Mouse (Mus musculus): ENCODE results near the gene Rnft2. TPM values are rescaled to one million over a fixed set of nuclear protein-coding genes. Genes with fewer than 3 reads are reported as not detected.

Gene Rnft2
- polyA plus RNA-seq, 1 experiment = 2.0 TPM

- Histone ChIP-seq H3K4me1 (replicated peaks; ENCODE audit: control insufficient read depth, insufficient read depth, low read length) (no peaks in the 10 kb centered on the region), H3K4me3 (ENCODE audit: control insufficient read depth, insufficient read depth, low read length) (no peak overlapping the region), H3K27ac (ENCODE audit: control insufficient read depth, insufficient read depth, low read length) (no peak overlapping the region), H3K27me3 (ENCODE audit: control insufficient read depth, insufficient read depth, low read length) (no peaks in the 10 kb centered on the region; the same call in 1 of the 2 replicates), H3K36me3 (ENCODE audit: control insufficient read depth, insufficient read depth, low read length) (no peaks in the 10 kb centered on the region)
- DNase-seq = no peak
- WGBS = 23% methylated on average over 4 of the region's 4 CpGs
- TF ChIP-seq CTCF (IDR thresholded peaks at IDR 0.05; ENCODE audit: borderline replicate concordance, control insufficient read depth, extremely low read depth, insufficient read depth, low read length, poor library complexity) (no peak), POLR2A (IDR thresholded peaks at IDR 0.05; ENCODE audit: control insufficient read depth, extremely low read depth, insufficient read depth, low read length, poor library complexity) (no peak)
These were observed 84.2 kb downstream of the Rnft2 start for GRCm38 (mm10) chr5:118160691-118161090.

- H3K4me1 ChIP-seq (replicated peaks; ENCODE audit: control insufficient read depth, insufficient read depth, low read length) = peaks cover 26% of the 10 kb centered on the region
- TF ChIP-seq CTCF (IDR thresholded peaks at IDR 0.05; ENCODE audit: borderline replicate concordance, control insufficient read depth, extremely low read depth, insufficient read depth, low read length, poor library complexity) = no peak
- 64% methylated on average over 4 of the region's 4 CpGs for WGBS
- no peaks in the 10 kb centered on the region; the same call in 1 of the 2 replicates for H3K27me3 ChIP-seq (ENCODE audit: control insufficient read depth, insufficient read depth, low read length)
- no peaks in the 10 kb centered on the region for H3K36me3 ChIP-seq (ENCODE audit: control insufficient read depth, insufficient read depth, low read length)
- H3K27ac ChIP-seq (ENCODE audit: control insufficient read depth, insufficient read depth, low read length) = no peak overlapping the region
- H3K4me3 ChIP-seq (ENCODE audit: control insufficient read depth, insufficient read depth, low read length) = no peak overlapping the region
- DNase-seq = no peak
These were observed 87.9 kb downstream of the Rnft2 start for GRCm38 (mm10) chr5:118156976-118157375.

- Histone ChIP-seq H3K4me3 (ENCODE audit: control insufficient read depth, insufficient read depth, low read length) (peak overlapping the region; percentile 74), H3K36me3 (ENCODE audit: control insufficient read depth, insufficient read depth, low read length) (no peaks in the 10 kb centered on the region), H3K4me1 (replicated peaks; ENCODE audit: control insufficient read depth, insufficient read depth, low read length) (peaks cover 27% of the 10 kb centered on the region), H3K27ac (ENCODE audit: control insufficient read depth, insufficient read depth, low read length) (no peak overlapping the region), H3K27me3 (ENCODE audit: control insufficient read depth, insufficient read depth, low read length) (no peaks in the 10 kb centered on the region; the same call in 1 of the 2 replicates)
- TF ChIP-seq CTCF (IDR thresholded peaks at IDR 0.05; ENCODE audit: borderline replicate concordance, control insufficient read depth, extremely low read depth, insufficient read depth, low read length, poor library complexity) = no peak
- TF ChIP-seq POLR2A (IDR thresholded peaks at IDR 0.05; ENCODE audit: control insufficient read depth, extremely low read depth, insufficient read depth, low read length, poor library complexity) = no peak
- no peak for DNase-seq
- 31% methylated on average over 9 of the region's 9 CpGs for WGBS
These were observed 89.4 kb downstream of the Rnft2 start for GRCm38 (mm10) chr5:118155565-118155947.

- WGBS = 2% methylated on average over 65 of the region's 67 CpGs
- peak; percentile 23 for DNase-seq
- no peaks in the 10 kb centered on the region; the same call in 1 of the 2 replicates for H3K27me3 ChIP-seq (ENCODE audit: control insufficient read depth, insufficient read depth, low read length)
- no peak within 1 kb of the TSS for H3K27ac ChIP-seq (ENCODE audit: control insufficient read depth, insufficient read depth, low read length)
- H3K4me3 ChIP-seq (ENCODE audit: control insufficient read depth, insufficient read depth, low read length) = peak within 1 kb of the TSS; percentile 74
- peaks cover 27% of the 10 kb centered on the region for H3K4me1 ChIP-seq (replicated peaks; ENCODE audit: control insufficient read depth, insufficient read depth, low read length)
- no peak for TF ChIP-seq CTCF (IDR thresholded peaks at IDR 0.05; ENCODE audit: borderline replicate concordance, control insufficient read depth, extremely low read depth, insufficient read depth, low read length, poor library complexity)
- no peak for TF ChIP-seq POLR2A (IDR thresholded peaks at IDR 0.05; ENCODE audit: control insufficient read depth, extremely low read depth, insufficient read depth, low read length, poor library complexity)
- H3K36me3 ChIP-seq (ENCODE audit: control insufficient read depth, insufficient read depth, low read length) = no peaks in the 10 kb centered on the region
These were observed 89.9 kb downstream of the Rnft2 start, which contains the start of gene Fbxw8 for GRCm38 (mm10) chr5:118154839-118155564. Fbxw8 (minus strand) TSS chr5:118155464.

- Histone ChIP-seq H3K4me1 (replicated peaks; ENCODE audit: control insufficient read depth, insufficient read depth, low read length) (peaks cover 17% of the 10 kb centered on the region), H3K27me3 (ENCODE audit: control insufficient read depth, insufficient read depth, low read length) (no peaks in the 10 kb centered on the region; the same call in 1 of the 2 replicates), H3K36me3 (ENCODE audit: control insufficient read depth, insufficient read depth, low read length) (no peaks in the 10 kb centered on the region), H3K4me3 (ENCODE audit: control insufficient read depth, insufficient read depth, low read length) (no peak overlapping the region), H3K27ac (ENCODE audit: control insufficient read depth, insufficient read depth, low read length) (no peak overlapping the region)
- 91% methylated on average over 3 of the region's 3 CpGs for WGBS
- DNase-seq = no peak
- TF ChIP-seq POLR2A (IDR thresholded peaks at IDR 0.05; ENCODE audit: control insufficient read depth, extremely low read depth, insufficient read depth, low read length, poor library complexity) (no peak), CTCF (IDR thresholded peaks at IDR 0.05; ENCODE audit: borderline replicate concordance, control insufficient read depth, extremely low read depth, insufficient read depth, low read length, poor library complexity) (no peak)
These were observed 95.2 kb downstream of the Rnft2 start for GRCm38 (mm10) chr5:118149711-118150110.

- H3K27me3 ChIP-seq (ENCODE audit: control insufficient read depth, insufficient read depth, low read length) = no peaks in the 10 kb centered on the region
- H3K27ac ChIP-seq (ENCODE audit: control insufficient read depth, insufficient read depth, low read length) = no peak overlapping the region
- no peak for DNase-seq
- no peak overlapping the region for H3K4me3 ChIP-seq (ENCODE audit: control insufficient read depth, insufficient read depth, low read length)
- TF ChIP-seq POLR2A (IDR thresholded peaks at IDR 0.05; ENCODE audit: control insufficient read depth, extremely low read depth, insufficient read depth, low read length, poor library complexity) = no peak
- TF ChIP-seq CTCF (IDR thresholded peaks at IDR 0.05; ENCODE audit: borderline replicate concordance, control insufficient read depth, extremely low read depth, insufficient read depth, low read length, poor library complexity) = no peak
- H3K4me1 ChIP-seq (replicated peaks; ENCODE audit: control insufficient read depth, insufficient read depth, low read length) = peaks cover 4% of the 10 kb centered on the region
- 95% methylated on average over 10 of the region's 10 CpGs for WGBS
- no peaks in the 10 kb centered on the region for H3K36me3 ChIP-seq (ENCODE audit: control insufficient read depth, insufficient read depth, low read length)
These were observed 97.7 kb downstream of the Rnft2 start for GRCm38 (mm10) chr5:118147264-118147663.
